Mouse (Mus musculus): ENCODE data around the gene Ocrl.
A peak's percentile ranks its signal among the peaks of the same experiment; 100 is the strongest.

Ocrl gene

DNA sequence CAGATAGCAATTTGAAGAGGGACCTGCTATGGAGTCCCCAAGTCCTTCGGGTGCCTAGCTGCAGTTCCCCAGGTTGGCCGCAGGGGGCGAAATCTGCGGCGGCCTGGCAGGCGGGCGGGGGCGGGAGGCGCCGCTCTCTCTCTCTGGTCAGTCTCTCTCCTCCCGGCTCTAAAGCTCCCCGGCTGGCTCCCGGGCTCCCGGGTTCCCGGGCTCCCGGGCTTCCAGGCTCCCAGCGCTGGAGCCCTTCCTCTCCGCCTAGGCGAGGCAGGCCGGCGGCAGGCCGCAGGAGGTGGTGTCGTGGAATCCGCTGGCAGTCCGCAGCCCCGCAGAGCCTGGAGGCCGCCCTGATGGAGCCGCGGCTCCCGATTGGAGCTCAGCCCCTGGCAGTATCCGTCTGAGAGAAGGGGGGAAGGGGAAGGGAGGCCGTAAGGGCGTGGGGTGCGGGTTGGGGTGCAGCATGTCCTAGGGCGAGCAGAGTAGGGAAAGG, at the start of gene Ocrl:
Gene Ocrl, plus strand, starts transcription at position 82 of the 487 bp plus-strand sequence.
- DNase-seq, result peak; percentile 62

DNA sequence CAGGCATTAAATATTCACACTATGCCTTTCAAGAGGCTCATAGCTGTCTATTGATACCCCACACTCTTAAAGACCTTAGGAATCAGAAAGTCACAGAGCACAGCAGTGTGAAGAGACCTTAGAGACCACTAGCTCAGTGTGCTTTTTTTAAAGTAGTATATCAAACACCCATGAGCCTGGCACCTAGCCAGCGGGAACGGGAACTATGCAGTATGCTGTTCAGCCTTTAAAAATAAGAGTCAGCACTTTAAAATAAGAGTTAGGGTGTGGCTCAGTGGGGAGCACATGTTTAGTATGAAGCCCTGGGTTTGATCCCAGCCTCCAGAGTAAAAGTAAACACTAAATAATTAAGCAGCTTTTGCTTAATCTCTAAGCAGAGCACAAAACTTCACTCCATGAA, 32.1 kb upstream of the Ocrl start:
- no peak for DNase-seq

- no peak for DNase-seq
Observed at GRCm38 (mm10) chrX:47882813-47883212, 29.4 kb upstream of the Ocrl start.

DNA sequence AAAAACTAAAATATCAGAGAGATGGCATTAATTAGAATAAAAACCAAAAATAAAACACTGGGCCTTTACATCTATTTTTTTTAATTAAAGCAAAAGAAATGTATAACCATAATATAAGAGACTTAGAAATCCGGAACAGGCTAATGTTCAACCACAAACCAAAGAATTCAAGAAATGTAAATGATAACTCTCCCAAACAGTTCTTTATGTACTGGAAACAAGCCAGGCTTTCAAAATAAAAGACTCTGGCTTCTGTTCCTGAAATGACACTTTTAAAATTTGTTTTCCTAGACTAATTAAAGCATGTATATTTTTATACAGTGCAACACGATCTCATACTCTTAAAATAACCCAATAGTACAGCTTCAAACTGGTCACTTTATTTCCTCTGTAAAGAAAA, 24.8 kb upstream of the Ocrl start:
- no peak for DNase-seq

DNA sequence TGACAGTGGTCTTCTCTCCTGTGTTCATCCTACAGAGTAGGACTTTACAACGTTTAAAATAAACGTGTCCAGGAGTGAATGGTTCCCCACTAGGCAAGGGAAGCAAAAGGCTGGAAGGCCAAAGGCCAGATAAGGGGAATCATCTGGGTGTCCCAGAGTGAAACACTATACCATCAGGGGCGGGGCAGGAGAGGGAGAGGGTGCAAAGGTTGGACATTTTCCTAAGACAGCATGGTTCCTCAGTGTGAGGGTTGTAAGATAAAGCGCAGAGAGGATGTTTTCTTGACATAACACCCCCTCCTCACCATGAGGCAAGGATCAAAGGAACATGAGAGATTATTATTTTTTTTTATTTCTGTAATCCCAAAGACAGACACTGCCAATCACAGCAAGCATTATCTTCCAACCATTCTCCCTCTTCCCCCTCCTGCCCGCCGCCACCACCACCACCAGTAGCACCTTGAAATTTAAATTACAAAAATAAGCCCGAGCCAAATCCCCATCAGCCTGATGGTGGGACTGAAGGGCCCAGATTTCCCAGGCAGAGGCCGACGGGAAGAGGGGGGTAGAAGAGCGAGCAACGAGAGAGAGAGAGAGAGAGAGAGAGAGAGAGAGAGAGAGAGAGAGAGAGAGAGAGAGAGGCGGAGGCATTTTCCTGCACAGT, 20.8 kb upstream of the Ocrl start:
- DNase-seq, result no peak

GRCm38 (mm10) chrX:47891907-47892430, 20.2 kb upstream of the Ocrl start:
- peak; percentile 22 for DNase-seq

DNA sequence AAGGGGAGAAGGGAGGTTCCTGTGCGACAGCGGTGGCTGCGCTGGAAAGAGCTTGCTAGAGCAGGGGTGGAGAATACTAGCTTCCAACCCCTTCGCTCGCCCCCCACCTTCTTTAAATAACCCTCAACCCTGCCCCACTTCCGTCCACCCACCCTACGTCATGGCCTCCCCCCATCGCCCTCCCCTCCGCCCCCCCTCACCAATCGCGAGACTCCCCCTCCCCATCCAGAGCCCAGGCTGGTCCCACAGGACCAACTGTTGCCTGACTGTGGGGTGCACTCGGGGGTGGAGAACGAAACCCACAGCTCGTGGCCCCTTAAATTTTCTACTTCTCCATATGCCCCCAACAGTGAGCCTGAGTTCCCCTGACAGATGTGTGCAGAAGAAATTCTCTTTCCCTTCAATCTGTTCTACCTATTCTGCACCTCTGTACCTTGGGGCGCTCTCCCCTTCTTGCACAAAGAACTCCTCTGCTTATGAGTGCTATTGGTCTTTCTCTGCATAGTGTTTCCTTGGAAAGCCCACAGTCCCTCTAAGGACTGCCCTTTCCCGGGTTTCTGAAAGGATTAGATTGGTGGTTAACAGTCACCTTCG, 19.7 kb upstream of the Ocrl start, which contains the start of gene Smarca1:
Gene Smarca1, minus strand, starts transcription at position 544 of the 594 bp plus-strand sequence.
- no peak for DNase-seq

GRCm38 (mm10) chrX:47912904-47913542, 836 bp downstream of the Ocrl start:
- peak; percentile 7 for DNase-seq

DNA sequence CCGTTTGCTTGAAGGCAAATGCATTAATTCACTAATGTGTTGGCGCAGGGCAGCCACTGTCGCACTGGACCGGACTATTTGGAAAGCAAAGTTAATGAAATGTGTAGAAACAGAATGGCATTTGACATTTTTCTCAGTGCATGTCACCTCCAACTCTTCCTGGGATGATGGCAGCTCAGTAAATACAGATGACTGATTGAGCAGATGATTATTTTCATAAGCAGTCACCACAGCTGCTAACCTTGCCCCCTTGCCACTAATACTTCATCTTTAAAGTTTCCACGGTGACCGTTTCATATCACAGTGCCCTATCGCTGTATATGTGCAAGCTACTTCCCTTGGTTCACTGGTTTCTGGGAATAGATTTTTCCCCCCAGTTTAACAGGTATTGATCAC, 1.4 kb downstream of the Ocrl start:
- DNase-seq, result no peak

DNA sequence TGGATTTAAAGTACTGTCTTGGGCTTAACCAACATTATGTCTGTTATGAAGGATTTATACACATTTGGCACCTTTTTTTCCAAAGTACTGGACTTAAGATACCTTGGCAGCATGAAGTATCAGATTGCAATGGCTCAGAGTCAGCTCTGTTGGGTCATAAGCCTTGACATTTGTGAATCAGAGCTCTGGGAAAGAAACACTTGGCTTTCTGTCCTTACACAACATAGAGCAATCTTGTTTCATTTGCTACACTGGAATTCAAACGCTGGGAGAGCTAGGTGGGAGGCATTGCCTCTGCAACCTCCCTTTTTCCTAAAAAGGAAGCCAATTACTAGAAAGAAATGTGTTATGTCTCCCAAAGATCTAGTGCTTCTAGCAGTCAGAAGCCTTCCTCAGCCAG, 4.6 kb downstream of the Ocrl start:
- no peak for DNase-seq

GRCm38 (mm10) chrX:47920541-47920940, 8.4 kb downstream of the Ocrl start:
- no peak for DNase-seq

DNA sequence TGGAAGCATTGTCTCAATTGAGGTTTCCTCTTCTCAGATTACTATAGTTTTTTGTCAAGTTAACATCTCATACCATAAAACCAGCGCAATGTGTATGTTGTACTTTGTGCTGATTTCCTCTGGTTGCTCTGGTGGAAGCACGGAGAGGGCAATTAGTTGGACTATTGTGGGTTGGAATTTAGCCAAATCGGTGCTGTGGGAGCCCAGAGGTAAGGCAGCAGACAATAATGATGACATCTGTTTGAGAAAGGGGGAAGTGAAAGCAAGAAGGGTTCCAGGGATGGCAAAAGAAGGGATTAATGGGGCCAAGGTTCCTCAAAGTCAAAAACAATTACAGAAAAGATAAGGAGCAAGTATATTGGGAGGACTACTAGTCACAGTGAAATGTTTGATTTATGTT, 15.8 kb downstream of the Ocrl start:
- no peak for DNase-seq

DNA sequence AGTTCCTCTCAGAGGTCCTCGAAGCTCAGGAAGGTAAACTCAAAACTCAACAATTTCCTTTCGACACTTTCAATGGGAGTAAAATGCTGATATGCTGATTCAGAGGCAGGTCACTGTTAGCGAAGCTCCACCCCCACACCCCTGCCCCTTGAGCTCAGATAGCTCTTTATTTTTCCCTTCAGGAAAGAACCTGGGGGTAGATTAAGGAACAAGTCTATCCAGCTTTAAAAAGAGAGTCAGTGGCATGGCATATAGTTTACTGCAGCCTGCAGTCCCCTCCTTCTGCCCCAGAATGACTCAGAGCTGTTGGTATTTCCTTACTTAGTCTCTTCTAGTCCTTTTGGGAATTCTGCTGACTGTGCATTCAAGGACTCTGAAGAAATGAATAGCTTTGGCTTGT, 18.3 kb downstream of the Ocrl start:
- DNase-seq, result no peak

DNA sequence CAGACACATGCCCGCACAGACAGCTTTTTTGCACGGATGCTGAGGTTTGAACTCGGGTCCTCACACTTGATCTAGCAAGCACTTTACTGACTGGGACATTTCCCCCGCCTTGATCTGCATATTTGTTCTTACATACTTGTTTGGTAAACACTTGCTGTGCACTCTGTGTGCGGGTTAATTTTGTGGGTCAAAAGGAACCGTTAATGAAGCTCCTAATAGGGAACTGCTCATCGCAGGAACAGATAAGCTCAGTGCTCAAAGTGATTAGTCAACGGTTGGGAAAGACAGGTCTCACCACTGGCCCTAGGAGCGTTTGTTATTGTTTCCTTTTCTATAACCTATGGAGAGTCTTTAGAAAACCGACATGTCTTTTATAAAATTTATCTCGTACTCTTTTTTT, 22.2 kb downstream of the Ocrl start:
- no peak for DNase-seq

- DNase-seq, result no peak
Observed at GRCm38 (mm10) chrX:47936885-47937284, 24.7 kb downstream of the Ocrl start.

DNA sequence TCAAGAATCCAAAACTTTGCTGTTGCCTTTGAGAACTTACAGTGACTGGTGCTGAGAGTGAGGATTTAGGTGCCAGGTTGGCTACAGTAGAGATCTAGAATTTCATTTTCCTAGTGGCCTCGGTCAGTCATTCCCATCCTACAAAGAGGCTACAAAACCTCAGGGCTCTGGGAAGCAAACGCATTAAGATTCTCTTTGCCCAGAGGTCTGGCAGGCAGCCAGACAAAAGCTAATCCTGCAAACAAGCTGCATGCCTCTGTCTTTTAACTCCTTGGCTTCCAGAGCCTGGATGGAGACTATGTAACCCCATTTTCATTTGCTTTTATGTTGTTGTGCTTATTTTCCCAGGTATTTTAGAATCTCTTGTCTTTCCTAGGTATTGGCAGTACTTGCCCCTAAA, 25.6 kb downstream of the Ocrl start:
- peak; percentile 1 for DNase-seq

GRCm38 (mm10) chrX:47949729-47950128, 37.5 kb downstream of the Ocrl start:
- DNase-seq, result no peak

GRCm38 (mm10) chrX:47962579-47962978, 50.4 kb downstream of the Ocrl start:
- DNase-seq, result no peak

- no peak for DNase-seq
Observed at GRCm38 (mm10) chrX:47970371-47970770, 58.2 kb downstream of the Ocrl start.

DNA sequence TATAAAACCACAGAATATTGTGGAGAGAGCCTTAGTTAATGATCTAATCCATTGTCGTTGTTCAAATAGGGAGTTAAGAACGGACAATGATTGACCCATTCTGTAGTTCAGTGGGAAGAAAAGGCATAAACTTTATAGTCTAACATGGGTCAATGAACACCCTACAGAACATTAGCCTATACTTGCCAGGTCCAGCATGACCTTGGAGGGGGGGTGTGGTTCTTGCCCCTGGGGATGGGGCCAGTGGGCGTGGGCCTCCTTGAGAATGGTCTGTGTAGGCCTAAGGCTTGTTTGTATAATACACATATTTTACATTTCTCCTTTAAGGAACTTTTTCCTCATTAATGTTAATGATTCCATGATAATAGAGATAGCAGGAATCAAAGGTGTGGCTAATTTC, 58.7 kb downstream of the Ocrl start:
- no peak for DNase-seq

DNA sequence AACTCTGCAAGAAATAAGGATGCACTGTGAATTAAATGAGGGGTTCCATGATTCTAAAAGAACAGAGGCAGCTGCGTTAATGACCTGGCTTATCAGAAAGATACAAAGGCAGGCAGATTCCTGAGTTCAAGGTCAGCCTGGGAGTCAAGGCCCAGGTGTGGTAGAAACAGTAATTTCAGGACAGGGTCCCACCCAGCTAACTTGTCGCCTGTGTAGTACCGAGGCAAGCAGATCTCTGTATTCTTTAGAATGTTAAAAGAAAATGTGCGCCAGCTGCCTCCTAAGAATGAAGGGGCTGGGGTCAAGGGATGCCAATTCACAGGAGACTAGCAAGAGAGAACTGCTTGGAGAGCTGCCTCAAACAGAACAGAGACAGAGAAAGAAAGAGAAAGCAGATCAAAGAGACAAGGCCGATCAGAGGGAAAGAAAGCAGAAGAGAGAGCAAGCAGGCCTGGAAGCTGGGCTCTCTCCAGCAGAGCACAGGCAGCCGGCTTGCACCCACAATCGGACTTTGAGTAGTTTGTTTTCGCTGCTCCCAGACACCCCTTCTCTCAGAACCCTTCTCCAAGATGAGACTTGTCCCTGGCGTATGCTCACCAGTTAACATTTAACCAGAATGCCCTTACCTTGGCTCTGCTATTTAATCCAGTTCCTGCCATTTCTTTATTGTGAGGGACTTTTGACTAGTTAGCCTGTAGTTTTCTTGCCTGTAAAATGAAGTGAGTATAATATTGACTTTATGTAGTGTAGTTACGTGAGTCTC, 59.4 kb downstream of the Ocrl start:
- DNase-seq, result no peak

GRCm38 (mm10) chrX:47976551-47976950, 64.4 kb downstream of the Ocrl start:
- no peak for DNase-seq

GRCm38 (mm10) chrX:47977078-47977477, 64.9 kb downstream of the Ocrl start:
- DNase-seq, result no peak
